Mouse (Mus musculus) kidney, postnatal 14 days (tissue): ENCODE data around the gene Ttc28.

Experiments used
- DNase-seq: peaks from one replicate; pipeline ENCODE4 v3.0.0; 2022; ENCODE audit warnings: mixed read lengths

Gene Ttc28

DNA sequence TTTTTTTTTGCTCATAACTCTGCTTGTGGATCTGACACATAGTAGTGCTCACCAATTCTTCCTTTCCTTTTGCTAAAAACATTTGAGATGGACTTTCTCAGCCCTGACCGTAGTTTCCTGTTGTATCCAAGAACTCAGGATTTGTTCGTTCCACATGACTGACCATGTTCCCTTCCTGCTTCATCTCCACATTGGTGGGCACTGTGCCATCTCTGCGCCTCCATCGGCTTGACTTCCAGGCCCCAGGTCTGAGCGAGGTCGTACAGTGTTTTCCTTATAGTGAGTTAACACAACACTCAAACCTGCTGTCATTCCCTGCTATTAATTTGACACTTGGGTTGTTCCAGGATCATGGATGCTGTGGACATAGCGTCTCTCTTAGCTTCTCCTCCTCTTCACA lies 225.2 kb downstream of the Ttc28 start:
- peak; percentile 87 for DNase-seq

GRCm38 (mm10) chr5:111111378-111111777 lies 231.8 kb downstream of the Ttc28 start:
- DNase-seq: no peak

GRCm38 (mm10) chr5:111113183-111113582 lies 233.6 kb downstream of the Ttc28 start:
- peak; percentile 47 for DNase-seq

DNA sequence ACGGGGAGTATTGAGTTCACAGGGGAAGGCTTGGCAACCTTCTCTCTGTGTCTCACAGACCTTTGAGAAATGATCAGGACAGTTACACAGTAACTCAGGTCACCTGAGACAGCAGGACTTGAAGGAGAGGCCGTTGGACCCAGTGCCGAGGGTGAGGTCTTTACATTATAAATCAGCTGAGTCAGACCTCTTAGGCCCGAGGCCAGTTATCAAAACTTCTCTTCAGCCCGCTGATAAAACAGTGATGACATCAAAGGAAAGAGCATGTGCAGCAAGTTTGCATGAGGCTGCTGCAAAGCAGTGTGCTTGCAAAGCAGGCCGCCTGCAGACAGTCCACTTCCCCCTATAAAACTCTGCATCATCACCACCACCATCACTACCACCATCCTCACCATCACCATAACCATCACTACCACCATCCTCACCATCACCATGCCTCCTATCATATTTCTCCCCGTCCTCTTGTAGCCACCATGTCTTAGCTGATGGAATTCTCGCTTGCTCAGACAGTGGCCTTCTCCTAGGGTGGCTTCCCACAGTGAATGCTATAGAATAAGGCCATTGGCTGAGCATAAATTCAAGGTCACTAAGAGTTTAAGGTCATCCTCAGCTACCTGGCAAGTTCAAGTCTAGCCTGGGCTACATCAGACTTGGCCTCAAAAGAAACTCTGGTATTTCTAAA lies 234.2 kb downstream of the Ttc28 start:
- DNase-seq: peak; percentile 79

DNA sequence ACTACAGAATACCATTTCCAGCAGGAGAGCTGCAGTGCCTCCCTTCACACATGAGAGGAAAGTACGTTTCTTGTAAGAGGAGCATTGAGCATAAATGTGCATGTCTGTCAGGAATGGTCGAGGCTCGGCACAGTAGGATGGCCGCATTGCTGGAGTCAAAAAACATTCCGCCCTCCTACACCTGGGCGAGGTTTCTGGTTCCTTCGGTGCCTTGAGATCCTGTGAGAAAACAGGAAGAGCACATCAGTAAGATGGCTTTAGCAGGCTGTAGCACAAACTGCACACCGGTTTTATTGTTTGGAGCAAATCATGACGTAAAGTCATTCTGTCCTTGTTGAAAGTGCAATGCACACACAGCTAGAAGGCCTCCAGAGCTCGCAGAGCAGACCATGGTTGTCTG lies 235.0 kb downstream of the Ttc28 start:
- DNase-seq: no peak

- DNase-seq: peak; percentile 65
These were observed 236.1 kb downstream of the Ttc28 start for GRCm38 (mm10) chr5:111115519-111116350.

DNA sequence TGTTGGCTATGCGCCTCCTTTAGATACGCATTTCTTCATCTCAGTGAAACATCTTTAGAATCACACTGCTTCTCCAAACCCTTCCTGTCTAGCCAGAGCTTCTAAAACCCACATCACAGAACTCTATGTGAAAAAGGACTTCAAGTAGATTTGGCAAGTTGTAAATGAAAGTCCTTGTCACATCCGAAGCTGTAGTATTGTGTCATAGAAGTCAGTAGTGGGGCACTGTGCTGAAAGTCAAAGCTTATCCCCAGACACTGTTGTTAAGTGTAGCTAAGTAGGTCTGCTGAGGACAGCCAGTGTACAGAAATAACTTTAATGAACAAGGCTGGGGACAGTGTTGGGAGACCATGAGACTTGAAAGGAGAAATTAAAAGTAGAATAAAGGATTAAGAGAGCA lies 240.2 kb downstream of the Ttc28 start:
- no peak for DNase-seq

DNA sequence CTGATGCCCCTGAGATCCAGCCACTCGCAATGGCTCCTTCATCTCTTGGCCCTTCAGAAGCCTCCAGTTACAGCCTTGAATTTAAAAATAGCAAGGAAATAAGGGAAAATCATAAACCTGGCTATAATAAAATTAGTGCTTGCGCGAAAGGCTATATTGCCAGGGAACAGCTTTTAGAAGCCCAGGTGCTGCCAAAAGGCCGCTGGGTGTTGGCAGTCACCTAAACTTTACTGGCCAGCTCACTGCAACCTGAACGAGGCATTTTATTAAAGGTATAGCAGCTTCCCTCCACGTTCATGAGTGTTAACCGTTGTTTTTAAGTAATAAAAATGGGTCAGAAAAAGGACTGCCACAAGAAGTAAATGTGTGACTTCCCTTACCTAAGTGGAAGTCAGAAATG lies 240.7 kb downstream of the Ttc28 start:
- no peak for DNase-seq

DNA sequence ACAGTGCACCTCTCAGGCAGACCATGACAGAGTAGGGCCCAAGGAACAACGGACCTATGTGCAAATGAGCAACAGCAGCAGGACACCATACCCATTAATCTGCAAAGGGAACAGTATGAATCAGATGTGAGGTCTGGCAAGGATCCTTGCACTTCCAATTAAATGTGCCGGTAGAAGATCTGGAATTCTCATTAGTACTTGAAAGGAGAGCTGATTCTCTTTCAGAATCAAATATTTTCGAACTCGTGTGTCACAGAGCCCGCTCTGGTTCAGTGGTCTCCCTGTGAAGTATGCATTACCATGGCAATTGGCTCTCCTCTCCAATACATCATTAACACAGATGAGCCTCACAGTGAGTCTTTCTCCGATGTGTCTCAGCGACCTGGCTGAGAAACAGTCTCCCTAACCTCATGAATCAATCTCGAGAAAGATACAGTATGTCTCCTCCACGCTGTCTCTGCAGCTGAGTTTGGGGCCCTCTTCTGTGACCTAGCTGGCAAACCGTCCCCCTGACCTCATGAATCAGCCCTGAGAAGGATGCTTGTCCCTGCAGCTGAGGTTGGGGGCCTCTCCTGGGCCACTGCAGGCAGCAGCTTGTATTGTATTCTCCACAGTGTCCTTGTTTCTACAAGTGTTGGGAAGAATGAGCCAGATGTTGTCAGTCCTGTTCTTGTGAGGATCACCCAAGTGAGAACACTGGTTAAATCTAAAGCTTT lies 241.3 kb downstream of the Ttc28 start:
- DNase-seq: no peak

- no peak for DNase-seq
These were observed 242.9 kb downstream of the Ttc28 start for GRCm38 (mm10) chr5:111122332-111123049.

DNA sequence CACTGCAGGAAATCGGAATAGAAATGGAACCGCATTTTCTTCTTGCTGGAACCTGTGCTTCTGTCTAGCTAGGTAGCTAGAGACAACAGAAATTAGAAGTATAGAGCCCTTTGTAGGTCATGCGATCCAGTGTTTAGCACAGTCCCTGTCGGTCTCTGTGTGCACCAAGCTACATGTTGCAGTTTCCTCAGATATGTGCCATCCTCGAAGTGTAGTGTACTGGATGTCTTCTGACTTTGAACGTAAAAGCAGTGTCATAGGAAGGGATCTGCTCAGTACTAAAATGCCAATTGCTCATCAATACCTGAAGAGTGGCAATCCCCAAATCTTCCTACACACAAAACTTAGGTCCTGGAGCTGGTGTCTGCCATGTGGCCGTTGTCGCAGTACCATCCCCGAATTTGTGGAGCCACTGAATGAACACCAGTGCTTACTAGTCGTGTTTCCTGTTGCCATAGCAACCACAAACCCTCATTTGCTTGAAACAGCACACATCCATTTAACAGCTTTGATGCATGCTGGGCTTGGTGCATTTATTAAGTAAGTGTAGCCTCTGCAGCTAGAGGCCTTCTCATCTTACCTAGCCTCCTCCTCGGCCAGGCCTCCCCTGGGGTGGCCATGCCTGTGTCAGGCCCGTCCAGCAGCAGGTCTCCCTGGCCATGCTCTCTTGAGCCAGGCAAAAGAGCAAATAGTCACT lies 243.6 kb downstream of the Ttc28 start:
- DNase-seq: no peak

DNA sequence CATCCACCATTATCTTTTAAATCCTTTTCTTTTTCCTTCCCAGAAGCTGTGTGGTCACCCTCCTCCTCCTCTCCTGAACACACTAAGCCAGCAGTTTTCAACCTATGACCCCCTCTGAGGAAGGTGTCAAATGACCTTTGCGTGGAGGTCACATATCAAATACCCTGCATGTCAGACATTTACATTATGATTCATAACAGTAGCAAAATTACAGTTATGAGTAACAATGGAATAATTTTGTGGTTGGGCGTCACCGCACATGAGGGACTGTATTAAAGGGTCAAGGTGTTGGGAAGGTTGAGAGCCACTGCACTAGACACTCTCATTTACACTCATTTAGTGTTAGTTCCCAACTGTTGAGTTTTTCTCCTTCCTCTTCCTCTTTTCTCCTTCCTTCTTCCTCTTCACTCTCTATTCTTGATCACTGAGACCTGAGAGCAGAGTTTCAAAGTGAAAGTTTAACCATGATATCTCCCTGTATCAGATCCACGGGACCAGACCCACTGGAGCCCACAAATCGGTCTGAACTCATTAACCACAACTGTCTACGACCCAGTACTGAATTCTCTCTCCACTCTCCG lies 245.1 kb downstream of the Ttc28 start:
- no peak for DNase-seq

DNA sequence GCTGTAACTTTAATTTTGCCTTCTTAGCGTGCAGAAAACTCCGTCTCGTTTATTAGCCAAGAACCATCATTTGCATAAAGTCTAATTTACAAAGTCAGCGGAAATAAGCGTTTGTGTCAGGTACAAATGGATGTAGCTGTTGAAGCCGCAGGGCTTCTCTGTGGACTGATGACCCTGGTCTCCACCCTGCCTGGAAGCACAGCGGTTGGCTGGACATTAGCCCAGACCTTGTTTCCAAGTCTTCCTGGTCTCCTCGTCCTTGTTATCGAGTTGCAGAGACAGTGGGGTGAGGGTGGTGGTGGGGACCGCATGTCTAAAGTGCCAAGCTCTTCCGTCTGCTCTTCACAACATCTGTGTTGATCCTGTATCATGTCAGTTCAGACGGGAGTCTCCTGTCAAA lies 246.1 kb downstream of the Ttc28 start:
- DNase-seq: peak; percentile 71

GRCm38 (mm10) chr5:111127786-111128185 lies 248.2 kb downstream of the Ttc28 start:
- DNase-seq: no peak

GRCm38 (mm10) chr5:111130121-111130520 lies 250.5 kb downstream of the Ttc28 start:
- no peak for DNase-seq

DNA sequence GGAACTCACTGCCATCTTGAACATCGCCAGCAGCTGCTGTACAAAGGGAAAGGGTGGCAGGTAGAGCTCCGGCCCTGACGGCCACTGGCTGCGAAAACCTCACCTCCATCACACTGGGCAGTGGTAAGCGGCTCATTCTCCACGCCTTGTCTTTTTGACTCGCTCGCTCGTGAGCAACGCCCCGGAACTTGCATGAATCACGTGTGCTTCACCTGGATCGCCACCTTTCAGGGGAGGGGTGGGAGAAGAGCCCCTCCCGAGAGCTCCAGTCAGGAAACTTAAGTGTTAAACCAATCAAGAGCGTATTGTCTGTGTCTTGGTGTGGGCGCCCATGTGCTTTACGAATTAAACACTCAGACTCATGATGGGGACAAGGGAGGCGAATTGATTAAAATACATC lies 252.0 kb downstream of the Ttc28 start:
- no peak for DNase-seq

GRCm38 (mm10) chr5:111133150-111133549 lies 253.5 kb downstream of the Ttc28 start:
- no peak for DNase-seq

GRCm38 (mm10) chr5:111133754-111134153 lies 254.2 kb downstream of the Ttc28 start:
- no peak for DNase-seq

DNA sequence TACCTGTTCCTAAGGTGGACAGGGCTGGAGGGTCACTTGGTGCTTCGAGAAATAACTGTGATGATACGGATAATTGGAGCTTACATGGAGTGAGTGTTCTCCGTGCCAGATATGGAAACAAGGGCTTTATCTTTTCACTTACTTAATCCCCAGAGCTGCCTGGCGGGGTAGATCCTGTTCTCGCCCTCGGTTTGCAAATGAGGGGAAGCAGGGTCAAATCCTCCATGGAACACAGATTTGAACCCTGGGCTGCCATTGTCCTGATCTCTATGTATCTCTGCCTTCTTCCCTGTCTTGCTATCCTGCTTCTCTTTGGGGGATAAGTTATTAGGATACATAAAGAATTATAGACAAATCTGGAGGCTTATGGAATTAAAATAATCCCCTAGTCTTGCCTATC lies 257.7 kb downstream of the Ttc28 start:
- no peak for DNase-seq

DNA sequence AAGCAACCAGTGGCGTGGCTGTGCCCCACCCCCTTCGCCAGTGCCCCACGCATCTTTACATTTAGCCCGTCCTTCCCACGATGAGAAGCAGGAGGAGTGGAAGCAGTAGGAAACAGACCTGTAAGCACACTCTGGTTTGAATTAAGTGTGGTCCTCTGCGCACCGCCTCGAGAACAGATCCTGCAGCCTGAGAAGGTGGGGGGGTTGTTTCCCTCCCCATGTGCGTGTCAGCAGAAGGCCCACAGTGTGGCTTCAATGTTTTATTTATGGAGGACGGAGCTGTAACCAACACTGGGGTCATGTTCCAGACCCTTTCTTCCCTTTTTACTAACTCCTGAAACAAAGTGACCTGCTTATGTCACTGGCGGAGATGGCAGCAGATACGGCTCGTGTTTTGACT lies 258.1 kb downstream of the Ttc28 start:
- no peak for DNase-seq

- DNase-seq: no peak
These were observed 258.7 kb downstream of the Ttc28 start for GRCm38 (mm10) chr5:111138239-111138833.
